25 mouse cellular contexts compared by ENCODE assay signal in genomic region chr19:56946727-56947126, GRCm38 (mm10).
DNase-seq lines count a peak whose midpoint lies in the region; ATAC-seq and TF ChIP-seq lines count a peak whose summit lies in the region.
"Had no signal": no experiment of that assay in that cellular context is flagged by ENCODE, and none has a peak within 500 bp of the region (broad histone marks: within the 10 kb centered on the region; RNA-seq: fewer than 3 reads in every experiment).

No protein-coding gene starts in this region.

- peaks cover 56% of the 10 kb centered on the region for H3K4me1 ChIP-seq in cerebellum, adult 2 months (ENCODE audit: control insufficient read depth, insufficient read depth, low read length)
- peaks cover 3% of the 10 kb centered on the region; the same call in 1 of the 2 replicates for H3K4me1 ChIP-seq in kidney, adult 2 months (ENCODE audit: control insufficient read depth, insufficient read depth, low read length)
- H3K4me1 ChIP-seq in kidney, embryonic 16.5 days (ENCODE audit: insufficient read depth, low read length) = peaks cover 12% of the 10 kb centered on the region
- H3K4me1 ChIP-seq: embryonic facial prominence, embryonic 13.5 days; embryonic facial prominence, embryonic 15.5 days; forebrain, embryonic 10.5 days; forebrain, embryonic 12.5 days had no signal

- H3K9ac ChIP-seq in kidney, embryonic 16.5 days (replicated peaks; ENCODE audit: low read length) = no peak overlapping the region
- H3K9ac ChIP-seq: embryonic facial prominence, embryonic 13.5 days; embryonic facial prominence, embryonic 15.5 days; forebrain, embryonic 12.5 days had no signal

- no peak overlapping the region for H3K4me3 ChIP-seq in cerebellum, adult 2 months (replicated peaks; ENCODE audit: insufficient read depth, low read depth, low read length)
- H3K4me3 ChIP-seq in kidney, adult 2 months (ENCODE audit: insufficient read depth, low read depth, low read length) = no peak overlapping the region
- H3K4me3 ChIP-seq in kidney, embryonic 16.5 days (ENCODE audit: low read length) = no peak overlapping the region
- H3K4me3 ChIP-seq: embryonic facial prominence, embryonic 13.5 days; embryonic facial prominence, embryonic 15.5 days; erythroblast, embryonic 14.5 days; forebrain, embryonic 10.5 days; forebrain, embryonic 12.5 days had no signal

- no peak for TF ChIP-seq POLR2A in cerebellum, adult 2 months (IDR thresholded peaks at IDR 0.05; ENCODE audit: borderline replicate concordance, insufficient read depth, low read length)
- no peak for TF ChIP-seq POLR2A in kidney, adult 2 months (IDR thresholded peaks at IDR 0.05; ENCODE audit: low read depth, low read length)

- no peak for ATAC-seq in kidney, embryonic 16.5 days (ENCODE audit: low FRiP score, low TSS enrichment)
- ATAC-seq: activated CD4-positive, CD25-positive, alpha-beta regulatory T cell, adult 4 months; CD4-positive, CD25-positive, alpha-beta regulatory T cell, adult 4 months; forebrain, embryonic 14.5 days; forebrain, embryonic 16.5 days; Patski had no signal

- 9% methylated on average over 3 of the region's 3 CpGs for WGBS in cerebellum, adult 2 months
- WGBS in kidney, adult 2 months = 64% methylated on average over 3 of the region's 3 CpGs
- WGBS in kidney, embryonic 16.5 days = 63% methylated on average over 3 of the region's 3 CpGs

- TF ChIP-seq CTCF in cerebellum, adult 2 months (IDR thresholded peaks at IDR 0.05; ENCODE audit: borderline replicate concordance, insufficient read depth, low read depth, low read length) = no peak
- TF ChIP-seq CTCF in kidney, adult 2 months (conservative IDR thresholded peaks at IDR 0.05; ENCODE audit: insufficient read depth, insufficient read length, low read depth, low read length) = no peak

- no peak overlapping the region for H3K4me2 ChIP-seq in kidney, embryonic 16.5 days (replicated peaks; ENCODE audit: low read depth, low read length)
- H3K4me2 ChIP-seq: embryonic facial prominence, embryonic 13.5 days; embryonic facial prominence, embryonic 15.5 days; forebrain, embryonic 12.5 days had no signal

- no peaks in the 10 kb centered on the region for H3K27me3 ChIP-seq in cerebellum, adult 2 months (ENCODE audit: control insufficient read depth, insufficient read depth, low read length)
- H3K27me3 ChIP-seq in kidney, adult 2 months (replicated peaks; ENCODE audit: control insufficient read depth, insufficient read depth, low read length) = no peaks in the 10 kb centered on the region
- H3K27me3 ChIP-seq in kidney, embryonic 16.5 days (ENCODE audit: insufficient read depth, low read length) = no peaks in the 10 kb centered on the region
- H3K27me3 ChIP-seq: CH12.LX; embryonic facial prominence, embryonic 13.5 days; embryonic facial prominence, embryonic 15.5 days; forebrain, embryonic 12.5 days; Patski had no signal

- H3K27ac ChIP-seq in cerebellum, adult 2 months (ENCODE audit: insufficient read depth, low read length) = peak overlapping the region; percentile 61; the same call in 1 of the 2 replicates
- no peak overlapping the region for H3K27ac ChIP-seq in kidney, adult 2 months (ENCODE audit: insufficient read depth, low read depth, low read length)
- H3K27ac ChIP-seq in kidney, embryonic 16.5 days (ENCODE audit: low read length) = no peak overlapping the region
- H3K27ac ChIP-seq: embryonic facial prominence, embryonic 13.5 days; embryonic facial prominence, embryonic 15.5 days; forebrain, embryonic 10.5 days; forebrain, embryonic 12.5 days had no signal

- peaks cover 5% of the 10 kb centered on the region; the same call in 1 of the 2 replicates for H3K9me3 ChIP-seq in kidney, embryonic 16.5 days (ENCODE audit: low read length)
- H3K9me3 ChIP-seq: embryonic facial prominence, embryonic 15.5 days; forebrain, embryonic 12.5 days; G1E had no signal

- DNase-seq in cerebellum, adult 2 months = peak in 1 of 2 experiments; percentile 54
- DNase-seq in cerebellum, adult 9-11 months = no peak
- peak; percentile 61 for DNase-seq in kidney, adult 2 months
- no peak for DNase-seq in kidney, postnatal 10 days
- peak; percentile 44 to 55 for DNase-seq in kidney, postnatal 36 days
- peak; percentile 28 for DNase-seq in brain, adult 2 months (ENCODE audit: low read depth, low spot score)
- DNase-seq: adrenal gland, adult 8-10 months; adrenal gland, postnatal 14 days; adrenal gland, postnatal 36 days; B cell, adult 2 months; cerebellum, adult 11 months; embryo, embryonic 11 days had no signal

- H3K36me3 ChIP-seq in kidney, adult 2 months (ENCODE audit: control insufficient read depth, insufficient read depth, low read length) = no peaks in the 10 kb centered on the region
- H3K36me3 ChIP-seq in kidney, embryonic 16.5 days (ENCODE audit: insufficient read depth, low read length) = no peaks in the 10 kb centered on the region; the same call in 1 of the 2 replicates
- H3K36me3 ChIP-seq: forebrain, embryonic 10.5 days; forebrain, embryonic 12.5 days; G1E had no signal

Comparison
In these comparisons a context has a peak if more than half of its experiments do, and no peak if none do; other contexts are left out.
1. DNase-seq: peak in kidney, adult 2 months (single experiment), kidney, postnatal 36 days (2 of 2) and brain, adult 2 months (single experiment); none in cerebellum, adult 9-11 months (single experiment) and kidney, postnatal 10 days (single experiment).